Mouse (Mus musculus) neutrophil, adult 83 days (primary cell): Measurements from ENCODE around the gene Rrp9. TPM values are rescaled to one million over a fixed set of nuclear protein-coding genes. Genes with fewer than 3 reads are reported as not detected.

Experiments
- total RNA-seq, 2 experiments: library from RNA; stranded (reverse); gene quantifications; one replicate each; pipeline ENCODE4 v1.2.4; 2023

The Rrp9 gene
- total RNA-seq: 10 to 100 TPM in 1 of 2 experiments, 1 to 10 TPM in 1; 8.3 to 13.0 TPM

DNA sequence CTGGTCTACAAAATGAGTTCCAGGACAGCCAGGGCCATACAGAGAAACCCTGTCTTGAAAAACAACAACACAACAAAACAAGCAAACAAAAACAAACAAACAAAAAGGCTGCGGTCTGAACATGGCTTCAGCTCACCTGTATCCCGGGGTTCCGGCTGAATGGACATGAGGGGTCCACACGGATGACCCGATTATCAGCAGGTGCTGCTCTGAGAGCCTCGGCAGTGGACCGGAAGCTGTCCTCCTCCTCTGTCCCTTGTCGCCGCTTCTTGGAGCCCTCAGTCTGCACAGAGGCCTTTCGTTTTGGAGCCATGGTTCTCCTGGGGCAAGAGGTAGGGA is at the start of gene Rrp9:
Gene Rrp9 (plus strand): TSS at position 301 of the 339 bp plus-strand sequence.

GRCm38 (mm10) chr9:106429221-106430014 is 46.3 kb upstream of the Rrp9 start, which contains the start of gene Rpl29:
TSS of gene Rpl29 (plus strand) at chr9:106429454.

DNA sequence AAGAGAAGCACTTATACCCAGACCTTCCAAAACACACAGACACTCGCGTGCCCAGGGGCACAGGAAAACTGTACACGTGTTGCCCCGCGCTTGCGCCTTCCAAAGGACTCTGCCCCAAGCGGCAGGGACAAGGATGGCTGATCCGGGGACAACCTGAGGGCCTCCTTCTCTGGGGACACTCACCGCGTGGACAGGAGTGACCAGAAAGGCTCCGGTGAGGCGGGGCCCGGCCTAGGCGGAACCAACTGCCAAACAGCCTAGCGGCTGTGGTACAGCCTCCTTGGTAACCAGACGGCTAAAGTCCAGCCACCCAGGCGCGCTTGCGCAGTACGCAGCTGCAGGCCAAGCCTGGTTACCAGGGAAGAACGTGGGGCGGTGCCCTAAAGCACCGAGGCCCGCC is 28.4 kb upstream of the Rrp9 start, which contains the start of the genes Abhd14b and Abhd14a:
Gene Abhd14b (plus strand): TSS at position 112 of the 400 bp plus-strand sequence.
Gene Abhd14a (minus strand): TSS at position 331 of the 400 bp plus-strand sequence.

DNA sequence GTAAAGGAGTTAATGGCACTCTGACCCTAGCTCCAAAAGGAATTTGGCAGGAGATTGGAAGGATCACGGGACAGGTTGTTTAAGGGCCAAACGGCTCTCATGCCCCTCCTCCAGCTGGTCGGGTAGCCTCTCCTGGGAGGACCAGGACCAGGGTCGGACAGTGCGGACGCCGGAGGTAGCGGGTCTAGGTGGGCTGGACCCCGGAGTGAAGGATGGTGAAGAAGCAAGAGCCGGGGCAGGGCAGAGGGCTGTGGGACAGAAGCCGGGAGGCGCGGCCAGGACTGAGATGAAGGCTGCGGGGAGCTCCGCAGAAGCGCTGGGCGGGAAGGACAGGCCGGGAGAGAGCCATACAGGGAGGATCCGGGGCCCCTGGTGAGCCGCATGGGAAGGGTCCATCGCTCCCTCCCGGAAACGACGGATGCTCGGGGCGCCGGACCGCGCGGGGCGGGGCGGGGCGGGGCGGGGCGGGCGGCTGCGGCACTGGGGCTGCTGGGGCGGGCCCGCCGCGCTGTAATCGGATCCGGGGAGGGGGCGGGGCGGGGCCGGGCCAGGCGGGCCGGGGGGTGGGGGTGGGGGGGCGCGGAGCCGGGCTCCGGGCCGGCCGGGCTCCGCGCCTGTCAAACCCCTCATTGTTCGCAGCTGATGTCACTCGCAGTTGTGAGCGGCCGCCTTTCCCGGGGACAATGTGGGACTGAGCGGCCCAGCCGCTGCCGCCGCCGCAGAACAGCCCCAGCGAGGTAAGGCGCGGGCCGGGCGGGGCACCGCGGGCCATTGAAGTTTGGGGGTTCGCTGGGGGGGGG is 22.3 kb upstream of the Rrp9 start, which contains the start of gene Pcbp4:
Gene Pcbp4 (plus strand): TSS at position 21 of the 800 bp plus-strand sequence.

DNA sequence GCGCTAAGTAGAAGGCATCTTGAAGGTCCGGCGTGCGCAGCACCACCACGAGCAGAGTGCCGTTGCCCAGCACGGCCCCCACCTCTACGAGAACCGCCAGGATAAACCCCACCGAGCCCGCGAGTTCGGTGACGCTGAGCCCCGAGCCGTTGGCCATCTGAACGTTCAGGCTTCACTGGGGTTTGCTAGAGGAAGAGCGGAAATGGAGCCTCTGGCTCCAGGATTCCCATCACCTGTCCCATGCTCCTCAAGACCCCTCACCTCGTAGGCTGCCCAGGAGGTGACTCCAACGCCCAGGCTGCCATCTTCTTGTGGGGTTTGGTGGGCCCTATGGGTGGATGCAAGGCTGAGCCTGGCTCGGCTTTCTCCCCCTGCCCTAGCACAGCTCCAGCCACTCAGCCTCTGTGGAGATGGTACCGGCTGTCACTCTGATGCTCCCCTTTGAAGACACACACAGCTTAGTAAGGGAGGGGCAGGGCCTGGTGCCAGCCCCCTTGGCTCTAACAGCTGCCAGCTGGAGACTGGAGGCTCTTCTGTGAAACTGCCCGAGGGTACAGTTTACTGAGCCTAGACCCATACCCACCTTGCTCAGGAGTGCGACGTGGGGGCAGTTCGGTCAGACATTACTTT is 10.1 kb upstream of the Rrp9 start, which contains the start of gene Gpr62:
Gene Gpr62 (minus strand): TSS at position 368 of the 630 bp plus-strand sequence.

GRCm38 (mm10) chr9:106476924-106477484 is 1.2 kb downstream of the Rrp9 start, which contains the start of gene Parp3:
TSS of gene Parp3 (minus strand) at chr9:106476949.

DNA sequence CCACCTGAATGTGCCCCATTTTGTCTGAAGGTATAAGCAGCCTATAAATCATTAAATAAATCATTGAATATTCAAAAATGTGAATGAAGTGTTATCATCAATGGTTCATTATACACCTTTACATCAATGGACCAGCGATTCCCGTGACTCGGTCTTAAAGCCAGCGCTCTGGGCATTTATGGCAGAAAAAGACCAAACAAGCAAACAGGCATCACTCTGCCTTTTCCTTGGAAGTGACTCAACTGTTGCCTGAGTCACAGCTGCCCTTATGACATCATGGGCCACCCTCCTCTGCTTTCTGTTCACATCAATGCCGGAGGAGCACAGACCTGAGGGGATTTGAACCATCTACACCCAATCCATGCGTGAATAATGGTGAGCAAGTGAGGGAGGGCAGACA is 23.9 kb downstream of the Rrp9 start, which contains the start of gene Iqcf1:
Gene Iqcf1 (plus strand): TSS at position 301 of the 400 bp plus-strand sequence.

DNA sequence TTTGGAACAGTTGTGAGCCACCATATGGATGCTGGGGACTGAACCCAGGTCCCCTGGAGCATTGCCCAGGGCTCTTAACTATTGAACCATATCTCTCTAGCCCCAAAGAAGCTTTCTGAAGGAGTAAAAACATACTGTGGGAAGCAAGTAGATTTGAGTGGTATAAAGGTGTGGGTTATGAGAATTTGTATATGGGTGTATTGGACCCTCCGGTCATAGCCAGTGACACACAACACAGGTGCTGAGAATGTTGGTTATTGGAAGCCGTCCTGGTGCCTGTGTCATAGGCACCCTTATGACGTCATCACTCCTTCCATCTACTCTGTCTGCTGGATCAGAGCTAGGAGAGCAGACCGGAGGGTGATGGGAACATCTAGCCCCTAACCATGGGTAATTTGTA is 38.5 kb downstream of the Rrp9 start, which contains the start of gene Iqcf5:
Gene Iqcf5 (plus strand): TSS at position 301 of the 400 bp plus-strand sequence.

Other genes starting within 250 kb of the Rrp9 start
- gene Alas1, start 227.3 kb upstream of the Rrp9 start, total RNA-seq: 100 to 1,000 TPM; 215 to 220 TPM
- gene Poc1a, start 194.9 kb upstream of the Rrp9 start, total RNA-seq: 10 to 100 TPM; 17.3 to 17.5 TPM
- gene Dusp7, start 107.3 kb upstream of the Rrp9 start, total RNA-seq: 10 to 100 TPM; 22.1 to 25.2 TPM
- 100 to 1,000 TPM; 320 to 397 TPM for gene Rpl29, start 46.5 kb upstream of the Rrp9 start, total RNA-seq
- gene Acy1, start 37.6 kb upstream of the Rrp9 start, total RNA-seq: 1 to 10 TPM; 4.6 to 5.3 TPM
- 1 to 10 TPM; 1.2 to 1.3 TPM for gene Abhd14b, start 28.5 kb upstream of the Rrp9 start, total RNA-seq
- gene Abhd14a, start 28.3 kb upstream of the Rrp9 start, total RNA-seq: 1 to 10 TPM; 1.8 to 1.9 TPM
- 1 to 10 TPM; 1.6 to 2.2 TPM for gene Pcbp4, start 22.7 kb upstream of the Rrp9 start, total RNA-seq
- not detected for gene Gpr62, start 10.0 kb upstream of the Rrp9 start, total RNA-seq
- 10 to 100 TPM; 12.8 to 18.8 TPM for gene Parp3, start 986 bp downstream of the Rrp9 start, total RNA-seq
- not detected for gene Iqcf1, start 24.0 kb downstream of the Rrp9 start, total RNA-seq
- not detected for gene Iqcf5, start 38.6 kb downstream of the Rrp9 start, total RNA-seq
- gene Iqcf3, start 85.7 kb downstream of the Rrp9 start, total RNA-seq: not detected
- gene Iqcf4, start 95.0 kb downstream of the Rrp9 start, total RNA-seq: not detected
- not detected for gene Iqcf6, start 150.6 kb downstream of the Rrp9 start, total RNA-seq
- not detected for gene Grm2, start 180.1 kb downstream of the Rrp9 start, total RNA-seq
- gene Tex264, start 210.0 kb downstream of the Rrp9 start, total RNA-seq: 1 to 10 TPM; 6.7 to 7.8 TPM